Mouse (Mus musculus) naive thymus-derived CD4-positive, alpha-beta T cell, adult 2 months (primary cell): ENCODE data around the gene Pigf.
A peak's percentile ranks its signal among the peaks of the same experiment; 100 is the strongest.

Experiments used
- DNase-seq: peaks from one replicate; pipeline ENCODE4 v3.0.0-alpha.2; 2011; ENCODE audit warnings: low read depth

Gene Pigf

GRCm38 (mm10) chr17:87036141-87037073 is 11.2 kb upstream of the Pigf start:
- DNase-seq: peak; percentile 76

GRCm38 (mm10) chr17:87024491-87025242 is 539 bp downstream of the Pigf start:
- peak; percentile 54 for DNase-seq

DNA sequence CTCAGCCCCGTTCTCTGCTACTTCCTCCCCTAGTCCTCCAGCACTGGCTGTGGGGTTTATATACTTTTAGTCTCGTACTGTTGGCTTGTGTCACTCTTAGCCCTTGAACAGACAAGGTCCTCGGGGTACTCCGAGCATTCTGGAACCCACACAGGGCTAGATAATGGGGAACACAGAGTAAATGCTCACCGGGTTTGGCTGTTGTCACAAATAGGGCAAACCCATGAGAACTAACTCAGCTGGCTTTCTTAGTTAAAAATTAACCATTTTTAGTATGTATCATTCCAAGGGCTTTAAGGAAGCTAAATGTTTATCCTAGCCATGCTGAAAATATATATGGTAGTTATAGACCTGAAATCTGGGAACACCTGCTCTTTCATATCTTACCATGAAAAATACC is 5.5 kb downstream of the Pigf start:
- no peak for DNase-seq

- no peak for DNase-seq
Measured at GRCm38 (mm10) chr17:87011301-87012019, 13.7 kb downstream of the Pigf start.

GRCm38 (mm10) chr17:87008950-87009349 is 16.3 kb downstream of the Pigf start:
- no peak for DNase-seq

DNA sequence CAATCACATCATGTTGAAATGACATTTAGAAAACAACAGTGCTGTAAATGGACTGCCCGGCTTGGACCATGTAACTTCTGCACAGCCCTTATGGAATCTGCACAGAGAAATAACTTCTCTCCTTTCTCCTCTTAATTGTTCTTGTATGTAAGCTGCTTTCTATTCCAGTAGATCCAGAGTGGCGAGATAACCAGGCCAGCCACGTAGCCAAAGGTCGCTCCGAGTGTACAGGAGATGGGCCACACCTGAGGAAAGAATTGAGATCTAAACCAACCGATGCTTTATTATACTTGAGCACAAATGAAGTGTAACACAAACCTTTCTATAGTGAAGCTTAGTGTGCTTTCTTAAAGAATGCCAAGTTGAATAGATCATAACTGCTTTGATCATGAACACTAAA is 27.9 kb downstream of the Pigf start:
- DNase-seq: no peak

GRCm38 (mm10) chr17:86991306-86991705 is 33.9 kb downstream of the Pigf start:
- DNase-seq: no peak

DNA sequence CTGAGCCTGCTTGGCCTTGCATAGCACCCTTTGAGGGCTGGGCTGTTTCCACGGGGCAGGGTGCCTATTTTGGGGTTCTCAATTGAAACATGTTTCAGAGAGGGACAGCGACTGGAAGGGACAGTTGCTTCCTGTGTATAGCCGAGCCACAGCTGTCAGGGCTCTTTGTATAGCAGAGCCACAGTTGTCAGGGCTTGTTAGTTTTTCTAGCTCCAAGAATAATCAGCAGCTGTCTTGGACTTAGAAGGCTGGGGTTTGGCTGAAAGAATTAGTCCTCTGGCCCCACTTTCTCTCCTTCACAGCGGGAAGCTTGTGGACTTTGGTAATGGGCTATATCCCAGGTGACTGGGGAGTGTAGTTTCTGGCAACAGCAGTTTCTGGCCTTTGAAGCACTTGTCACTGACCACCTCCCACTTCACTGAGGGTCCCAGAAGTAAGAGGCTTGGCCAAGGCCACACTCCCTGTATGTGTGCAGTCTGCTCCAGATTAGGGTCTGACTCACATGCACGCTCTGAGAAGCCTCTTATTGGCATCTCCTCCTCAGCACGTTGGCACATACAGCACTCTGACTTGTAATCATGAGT is 36.5 kb downstream of the Pigf start:
- no peak for DNase-seq

DNA sequence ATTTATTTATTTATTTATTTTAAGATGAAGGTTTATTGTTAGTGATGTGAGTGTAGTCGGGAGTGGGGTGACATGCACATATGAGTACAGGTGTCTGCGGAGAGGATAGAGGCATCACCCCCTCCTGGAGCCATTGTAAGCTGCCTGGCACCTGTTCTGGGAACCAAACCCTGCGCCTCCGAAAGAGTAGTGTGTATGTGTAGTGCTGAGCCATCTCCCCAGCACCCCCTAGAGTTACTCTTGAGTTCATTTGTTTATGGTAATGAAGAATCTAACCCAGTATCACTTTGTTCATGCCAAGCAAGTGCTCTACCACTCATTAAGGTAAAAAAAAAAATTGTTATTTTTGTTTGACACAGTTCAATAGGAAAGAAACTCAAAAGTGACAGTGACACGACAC is 37.0 kb downstream of the Pigf start:
- no peak for DNase-seq

DNA sequence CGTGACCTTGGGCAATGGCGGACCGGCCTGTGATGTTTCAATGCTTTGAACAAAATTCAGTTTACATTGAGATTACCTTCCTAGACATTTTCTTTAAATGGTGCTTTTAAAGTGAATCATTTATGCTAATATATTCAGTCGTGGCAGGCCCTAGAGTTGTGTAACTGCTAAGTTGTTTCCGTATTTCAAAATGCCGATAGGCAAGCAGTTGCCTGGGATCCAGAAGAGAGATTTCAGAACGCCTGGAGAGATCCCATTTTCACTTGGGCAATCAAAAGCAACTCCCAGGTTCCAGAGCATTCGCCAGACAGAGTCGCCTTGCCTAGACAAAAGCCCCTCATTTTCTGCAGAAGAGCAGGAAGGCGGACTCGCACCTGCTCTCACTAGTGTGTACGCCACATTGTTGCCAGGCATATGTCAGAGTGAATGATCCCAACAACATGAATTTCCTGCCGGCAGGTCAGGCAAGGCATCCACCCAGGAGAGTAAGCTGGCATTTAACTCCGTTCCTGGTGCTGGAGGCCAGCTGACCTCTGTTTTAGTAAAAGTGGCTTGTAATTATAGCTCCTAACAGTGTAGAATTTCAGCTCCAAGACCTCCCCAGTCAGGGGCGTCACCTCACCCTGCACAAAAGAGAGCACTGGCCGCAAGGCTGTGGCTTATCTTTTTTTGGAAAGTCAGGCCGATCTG is 38.6 kb downstream of the Pigf start:
- no peak for DNase-seq

DNA sequence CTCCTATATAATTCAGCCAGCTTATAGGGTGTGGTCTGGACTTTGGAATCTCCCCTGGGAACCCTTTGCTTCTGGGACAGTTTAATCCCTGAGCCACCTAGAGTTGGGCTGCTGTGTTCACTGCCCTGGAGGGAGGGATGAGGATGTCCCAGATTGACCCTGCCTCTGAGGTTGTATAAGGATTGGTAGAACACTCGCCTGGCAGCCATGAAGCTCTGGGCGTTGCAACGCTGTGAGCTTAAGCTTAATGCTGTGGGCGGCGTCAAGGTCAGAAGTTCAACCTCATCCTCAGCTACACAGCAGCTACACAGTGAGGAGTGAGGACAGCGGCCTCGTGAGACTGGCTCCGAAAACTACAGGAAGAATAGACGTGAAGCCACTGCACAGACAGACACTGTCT is 42.7 kb downstream of the Pigf start:
- DNase-seq: no peak

DNA sequence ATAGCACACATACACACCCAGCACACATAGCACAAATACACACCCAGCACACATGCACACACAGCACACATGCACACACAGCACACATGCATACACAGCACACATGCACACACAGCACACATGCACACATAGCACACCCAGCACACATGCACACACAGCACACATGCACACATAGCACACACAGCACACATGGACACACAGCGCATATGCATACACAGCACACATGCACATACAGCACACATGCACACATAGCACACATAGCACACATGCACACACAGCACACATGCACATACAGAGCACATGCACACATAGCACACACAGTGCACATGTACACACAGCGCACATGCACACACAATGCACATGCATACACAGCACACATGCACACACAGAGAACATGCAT is 43.5 kb downstream of the Pigf start:
- no peak for DNase-seq

- no peak for DNase-seq
Measured at GRCm38 (mm10) chr17:86981205-86981604, 44.0 kb downstream of the Pigf start.

DNA sequence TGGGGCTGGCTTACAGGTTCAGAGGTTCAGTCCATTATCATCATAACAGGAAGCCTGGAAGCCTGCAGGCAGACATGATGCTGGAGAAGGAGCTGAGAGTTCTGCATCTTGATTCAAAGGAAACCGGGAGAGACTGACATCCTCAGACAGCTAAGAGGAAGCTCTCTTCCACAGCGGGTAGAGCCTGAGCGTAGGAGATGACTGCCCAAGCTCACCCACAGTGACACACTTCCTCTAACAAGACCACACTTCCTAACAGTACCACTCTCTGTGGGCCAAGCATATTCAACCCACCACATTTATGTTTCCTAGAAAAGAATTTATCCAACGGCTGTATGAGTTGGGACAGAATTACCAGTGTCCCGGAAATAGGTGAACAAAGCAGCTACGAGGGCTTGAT is 46.7 kb downstream of the Pigf start:
- DNase-seq: peak; percentile 18

GRCm38 (mm10) chr17:86976387-86976786 is 48.8 kb downstream of the Pigf start:
- peak; percentile 45 for DNase-seq

GRCm38 (mm10) chr17:86973097-86973496 is 52.1 kb downstream of the Pigf start:
- DNase-seq: no peak

GRCm38 (mm10) chr17:86971860-86972259 is 53.3 kb downstream of the Pigf start:
- DNase-seq: no peak

GRCm38 (mm10) chr17:86971036-86971435 is 54.2 kb downstream of the Pigf start:
- peak; percentile 8 for DNase-seq

DNA sequence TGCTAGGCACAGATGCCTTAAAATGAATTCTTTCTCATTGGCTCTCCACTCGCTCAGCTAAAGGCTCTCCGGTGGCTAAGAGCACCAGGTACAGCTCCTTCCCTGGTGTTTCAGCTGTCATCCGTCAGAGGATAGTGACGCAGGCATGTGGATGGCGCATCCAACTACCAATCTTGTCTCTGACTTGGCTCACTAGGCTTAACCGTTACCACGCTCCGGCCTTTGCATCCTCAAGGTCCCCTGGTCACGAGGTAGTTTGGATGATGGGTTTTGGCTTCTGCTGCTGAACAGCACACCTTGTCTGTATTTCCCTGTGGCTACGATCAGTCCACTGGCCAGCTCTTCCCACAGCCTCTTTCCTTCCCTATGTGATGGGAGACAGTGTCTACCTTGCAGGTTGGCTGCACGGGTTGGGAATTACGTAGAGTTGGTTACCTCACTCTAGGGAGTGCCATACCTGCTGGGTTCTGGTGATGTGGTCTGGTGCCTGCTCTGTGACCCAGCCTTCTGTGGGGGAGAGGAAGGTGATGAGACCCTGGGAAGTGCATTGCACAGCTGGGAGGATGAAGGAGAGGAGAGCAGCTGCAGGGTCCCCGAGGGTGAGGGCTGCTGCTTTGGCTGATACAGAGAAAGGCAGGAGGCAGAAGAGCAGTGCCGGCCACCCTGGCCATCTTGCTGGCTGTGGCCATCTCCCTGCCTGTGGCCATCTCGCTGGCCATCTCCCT is 55.0 kb downstream of the Pigf start:
- no peak for DNase-seq

GRCm38 (mm10) chr17:86969582-86969981 is 55.6 kb downstream of the Pigf start:
- peak; percentile 45 for DNase-seq

DNA sequence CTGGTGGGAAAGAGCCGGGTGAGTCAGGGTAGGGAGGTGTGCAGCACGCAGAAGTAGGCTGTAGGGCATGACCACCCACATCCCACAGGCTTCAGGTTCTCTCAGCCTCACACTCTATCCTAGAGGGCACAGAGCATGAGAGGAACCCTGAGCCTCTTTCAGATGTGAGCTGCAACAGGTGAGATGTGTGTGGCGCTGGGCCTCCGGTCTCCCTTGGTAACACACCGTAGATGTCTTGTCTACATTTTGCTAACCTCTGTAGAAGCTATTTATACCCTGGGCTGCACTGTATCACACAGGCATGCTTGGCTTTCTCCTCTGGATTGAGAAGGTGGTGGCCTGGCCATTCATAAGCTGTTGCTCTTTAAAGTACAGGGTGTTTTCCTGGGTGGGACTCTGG is 56.6 kb downstream of the Pigf start:
- no peak for DNase-seq
